Mouse (Mus musculus) testis, adult 2 months (tissue): ENCODE measurements at regions not wholly inside any gene's neighbourhood (a gene's known extent, or its start where the extent isn't known, plus 50 kb on each side); places are given as distances from the start of the nearest gene placed in this dataset.

Experiments used
- CTCF ChIP-seq: fragments of 200-500 bp; IDR thresholded peaks from 2 replicates; pipeline ENCODE4 v1.5.1; 2012; ENCODE audit warnings: low read depth, mild to moderate bottlenecking, inconsistent platforms, low read length, moderate library complexity; ENCODE audit not compliant: control insufficient read depth, insufficient read depth, insufficient replicate concordance
- POLR2A ChIP-seq: fragments of 200-500 bp; IDR thresholded peaks from 2 replicates; pipeline ENCODE4 v1.6.1; 2012; ENCODE audit warnings: low read depth, mild to moderate bottlenecking, inconsistent platforms, low read length, moderate library complexity; ENCODE audit not compliant: control insufficient read depth

- no peak for TF ChIP-seq POLR2A
- no peak for TF ChIP-seq CTCF
These were observed 332.4 kb upstream of the Sox9 start for GRCm38 (mm10) chr11:112449632-112450031.
